Mouse (Mus musculus): ENCODE measurements around the gene Chst1. TPM values are rescaled to one million over a fixed set of nuclear protein-coding genes. Genes with fewer than 3 reads are reported as not detected.

The Chst1 gene
- polyA plus RNA-seq, 2 experiments: 0.13 TPM; not detected in 1

DNA sequence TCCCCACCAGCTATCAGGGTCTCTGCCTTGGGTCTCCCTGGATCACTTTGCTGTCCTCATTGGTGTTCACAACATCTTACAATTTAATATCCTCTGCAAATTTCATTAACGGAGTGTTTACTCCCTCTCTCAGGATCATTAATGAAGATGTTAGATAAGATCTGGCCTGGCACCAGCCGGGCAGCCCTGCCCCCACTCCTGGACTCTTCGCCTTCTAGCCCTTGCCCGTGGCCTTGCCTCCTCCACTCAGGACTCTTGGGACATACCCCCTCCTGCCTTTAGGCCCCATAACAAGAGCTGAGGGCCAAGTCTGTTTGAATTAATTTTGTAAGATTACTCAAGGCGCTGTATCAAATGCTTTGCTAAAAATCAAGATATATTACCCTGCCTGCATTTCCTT, 4.1 kb downstream of the Chst1 start:
- H3K9ac ChIP-seq (replicated peaks): no peak overlapping the region
- H3K36me3 ChIP-seq (replicated peaks; ENCODE audit: control insufficient read depth, insufficient read depth, low read depth): no peaks in the 10 kb centered on the region
- no peak overlapping the region for H3K4me3 ChIP-seq (ENCODE audit: insufficient read depth in 1 of 2, low read depth in 2 of 2, low read length in 2 of 2)
- ATAC-seq (ENCODE audit: insufficient read depth) (no peak), DNase-seq (ENCODE audit: low read depth in 3 of 3, low spot score in 3 of 3) (no peak)
- H3K4me1 ChIP-seq (replicated peaks; ENCODE audit: control insufficient read depth in 2 of 2, insufficient read depth in 2 of 2, low read length in 1 of 2): no peaks in the 10 kb centered on the region
- no peak overlapping the region for H3K4me2 ChIP-seq (ENCODE audit: low read depth)
- 62% methylated on average over 5 of the region's 5 CpGs for whole genome bisulfite sequencing (ENCODE audit: insufficient replicate concordance)
- H3K9me3 ChIP-seq (ENCODE audit: control insufficient read depth, low read length): no peaks in the 10 kb centered on the region
- no peak for TF ChIP-seq EP300 (IDR thresholded peaks at IDR 0.05; ENCODE audit: low read depth)
- no peak for TF ChIP-seq CTCF (IDR thresholded peaks at IDR 0.05; ENCODE audit: low read depth)
- no peak overlapping the region for H3K27ac ChIP-seq
- H3K27me3 ChIP-seq (ENCODE audit: control insufficient read depth, insufficient read depth, low read length): peaks cover 39% of the 10 kb centered on the region

DNA sequence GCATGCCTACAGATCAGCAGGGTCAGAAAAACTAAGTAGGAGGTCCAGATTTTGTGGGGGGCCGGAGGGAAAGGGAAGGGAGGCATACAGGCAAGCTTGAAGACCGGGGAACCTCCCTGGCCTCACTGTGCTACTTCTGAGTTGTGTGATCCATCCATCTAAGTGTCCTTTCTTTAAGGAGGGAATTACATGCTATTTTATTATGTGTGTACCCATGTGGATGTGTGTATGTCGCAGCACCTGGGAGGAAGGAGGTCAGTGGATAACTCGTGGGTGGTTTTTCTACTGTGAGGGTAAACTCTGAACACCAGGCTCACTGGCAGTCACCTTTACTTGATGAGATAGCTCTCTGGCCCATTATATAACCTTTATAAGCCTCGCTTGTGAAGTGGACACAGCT, 5.1 kb downstream of the Chst1 start:
- no peaks in the 10 kb centered on the region for H3K4me1 ChIP-seq (replicated peaks; ENCODE audit: control insufficient read depth in 2 of 2, insufficient read depth in 2 of 2, low read length in 1 of 2)
- H3K9me3 ChIP-seq (ENCODE audit: control insufficient read depth, low read length): no peaks in the 10 kb centered on the region
- TF ChIP-seq CTCF (IDR thresholded peaks at IDR 0.05; ENCODE audit: low read depth) (no peak), EP300 (IDR thresholded peaks at IDR 0.05; ENCODE audit: low read depth) (no peak)
- no peak overlapping the region for H3K9ac ChIP-seq (replicated peaks)
- ATAC-seq (ENCODE audit: insufficient read depth) (no peak), DNase-seq (ENCODE audit: low read depth in 3 of 3, low spot score in 3 of 3) (no peak)
- WGBS (ENCODE audit: insufficient replicate concordance): 58% methylated on average over 5 of the region's 5 CpGs
- no peak overlapping the region for H3K4me2 ChIP-seq (ENCODE audit: low read depth)
- no peak overlapping the region for H3K27ac ChIP-seq
- H3K36me3 ChIP-seq (replicated peaks; ENCODE audit: control insufficient read depth, insufficient read depth, low read depth): no peaks in the 10 kb centered on the region
- H3K27me3 ChIP-seq (ENCODE audit: control insufficient read depth, insufficient read depth, low read length): peaks cover 29% of the 10 kb centered on the region
- H3K4me3 ChIP-seq (ENCODE audit: insufficient read depth in 1 of 2, low read depth in 2 of 2, low read length in 2 of 2): no peak overlapping the region

GRCm38 (mm10) chr2:92605995-92606394, 6.5 kb downstream of the Chst1 start:
- Histone ChIP-seq H3K9me3 (ENCODE audit: control insufficient read depth, low read length) (no peaks in the 10 kb centered on the region), H3K9ac (replicated peaks) (no peak overlapping the region), H3K4me2 (ENCODE audit: low read depth) (no peak overlapping the region), H3K36me3 (replicated peaks; ENCODE audit: control insufficient read depth, insufficient read depth, low read depth) (no peaks in the 10 kb centered on the region), H3K4me1 (replicated peaks; ENCODE audit: control insufficient read depth in 2 of 2, insufficient read depth in 2 of 2, low read length in 1 of 2) (no peaks in the 10 kb centered on the region), H3K27ac (no peak overlapping the region), H3K4me3 (ENCODE audit: insufficient read depth in 1 of 2, low read depth in 2 of 2, low read length in 2 of 2) (no peak overlapping the region), H3K27me3 (ENCODE audit: control insufficient read depth, insufficient read depth, low read length) (peaks cover 15% of the 10 kb centered on the region)
- ATAC-seq (ENCODE audit: insufficient read depth) (no peak), DNase-seq (ENCODE audit: low read depth in 3 of 3, low spot score in 3 of 3) (no peak)
- 24% methylated on average over 5 of the region's 5 CpGs for WGBS (ENCODE audit: insufficient replicate concordance)
- TF ChIP-seq CTCF (IDR thresholded peaks at IDR 0.05; ENCODE audit: low read depth) (no peak), EP300 (IDR thresholded peaks at IDR 0.05; ENCODE audit: low read depth) (no peak)

- no peak for ATAC-seq (ENCODE audit: insufficient read depth)
- Histone ChIP-seq H3K4me3 (ENCODE audit: insufficient read depth in 1 of 2, low read depth in 2 of 2, low read length in 2 of 2) (no peak overlapping the region), H3K36me3 (replicated peaks; ENCODE audit: control insufficient read depth, insufficient read depth, low read depth) (no peaks in the 10 kb centered on the region), H3K4me2 (ENCODE audit: low read depth) (no peak overlapping the region), H3K27me3 (ENCODE audit: control insufficient read depth, insufficient read depth, low read length) (peaks cover 5% of the 10 kb centered on the region), H3K4me1 (replicated peaks; ENCODE audit: control insufficient read depth in 2 of 2, insufficient read depth in 2 of 2, low read length in 1 of 2) (no peaks in the 10 kb centered on the region), H3K9me3 (ENCODE audit: control insufficient read depth, low read length) (no peaks in the 10 kb centered on the region), H3K9ac (replicated peaks) (no peak overlapping the region), H3K27ac (no peak overlapping the region)
- no peak for DNase-seq (ENCODE audit: low read depth in 3 of 3, low spot score in 3 of 3)
- TF ChIP-seq CTCF (IDR thresholded peaks at IDR 0.05; ENCODE audit: low read depth): no peak
- no peak for TF ChIP-seq EP300 (IDR thresholded peaks at IDR 0.05; ENCODE audit: low read depth)
- WGBS (ENCODE audit: insufficient replicate concordance): 29% methylated on average over 6 of the region's 6 CpGs
These were observed 7.6 kb downstream of the Chst1 start for GRCm38 (mm10) chr2:92607153-92607552.

DNA sequence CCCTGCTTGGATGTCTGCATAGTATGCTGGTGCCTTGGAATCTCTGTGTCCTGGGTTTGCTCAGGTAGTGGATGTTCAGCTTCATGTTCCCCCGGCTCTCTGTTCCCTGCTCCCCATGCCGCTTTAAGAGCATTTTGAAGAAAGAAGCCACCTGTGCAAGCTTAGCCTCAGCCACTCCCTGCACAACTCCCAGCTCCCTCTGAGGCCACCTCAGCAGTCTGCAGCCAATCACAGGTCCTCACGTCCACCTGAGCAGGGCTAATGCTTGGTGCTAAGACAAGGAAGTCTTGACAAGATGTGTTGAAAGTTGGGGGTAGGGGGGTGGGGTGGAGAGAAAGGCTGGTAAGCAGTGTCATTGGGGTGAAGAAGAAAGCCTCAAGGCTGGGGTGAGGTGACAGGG, 8.1 kb downstream of the Chst1 start:
- WGBS (ENCODE audit: insufficient replicate concordance): 48% methylated on average over 3 of the region's 3 CpGs
- no peak for DNase-seq (ENCODE audit: low read depth in 3 of 3, low spot score in 3 of 3)
- ATAC-seq (ENCODE audit: insufficient read depth): no peak
- Histone ChIP-seq H3K27ac (no peak overlapping the region), H3K9me3 (ENCODE audit: control insufficient read depth, low read length) (no peaks in the 10 kb centered on the region), H3K36me3 (replicated peaks; ENCODE audit: control insufficient read depth, insufficient read depth, low read depth) (no peaks in the 10 kb centered on the region), H3K27me3 (ENCODE audit: control insufficient read depth, insufficient read depth, low read length) (peaks cover 5% of the 10 kb centered on the region), H3K9ac (replicated peaks) (no peak overlapping the region), H3K4me2 (ENCODE audit: low read depth) (no peak overlapping the region), H3K4me1 (replicated peaks; ENCODE audit: control insufficient read depth in 2 of 2, insufficient read depth in 2 of 2, low read length in 1 of 2) (no peaks in the 10 kb centered on the region), H3K4me3 (ENCODE audit: insufficient read depth in 1 of 2, low read depth in 2 of 2, low read length in 2 of 2) (no peak overlapping the region)
- no peak for TF ChIP-seq CTCF (IDR thresholded peaks at IDR 0.05; ENCODE audit: low read depth)
- TF ChIP-seq EP300 (IDR thresholded peaks at IDR 0.05; ENCODE audit: low read depth): no peak

Measured in liver, embryonic 14.5 days (tissue).